Mouse (Mus musculus) frontal cortex, postnatal 25 days (tissue): ENCODE data around the gene Mcm3.

ENCODE experiments used
- DNase-seq, 2 experiments: peaks; one replicate each; pipeline ENCODE4 v3.0.0; 2022; ENCODE audit warnings: low spot score in 2 of 2

The Mcm3 gene

DNA sequence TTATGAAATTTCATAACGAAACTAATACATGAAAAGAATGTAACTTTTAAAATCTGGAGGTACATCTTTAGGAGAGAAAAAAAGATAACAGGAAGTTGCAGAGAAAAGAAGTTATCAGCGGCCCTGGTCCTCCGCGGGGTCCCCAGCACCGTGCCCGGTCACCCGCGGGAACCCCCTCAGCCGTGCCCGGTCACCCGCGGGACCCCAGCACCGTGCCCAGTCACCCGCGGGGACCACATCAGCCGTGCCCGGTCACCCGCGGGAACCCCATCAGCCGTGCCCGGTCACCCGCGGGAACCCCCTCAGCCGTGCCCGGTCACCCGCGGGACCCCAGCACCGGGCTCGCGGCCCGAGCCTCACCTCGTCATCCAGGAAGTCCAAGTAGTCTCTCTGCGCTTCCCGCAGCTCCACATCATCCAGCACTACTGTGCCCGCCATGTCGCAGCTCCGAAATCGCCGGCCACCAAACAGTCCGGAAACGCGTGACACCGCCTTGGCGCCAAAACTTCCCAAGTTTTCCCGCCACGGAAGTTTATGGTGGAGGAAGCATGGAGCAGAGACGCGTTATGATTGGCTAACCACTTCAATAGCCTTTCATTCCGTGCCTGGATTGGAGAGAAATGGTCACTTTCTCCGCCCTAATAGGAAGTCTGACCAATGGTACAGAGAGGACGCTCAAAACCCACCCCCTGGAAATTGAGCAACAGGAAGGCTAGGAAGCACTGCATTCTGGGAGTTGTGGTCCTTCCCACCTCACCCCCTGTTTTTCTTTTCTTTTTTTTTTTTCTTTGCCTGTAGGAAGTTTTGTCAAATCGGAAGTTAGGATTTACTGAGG lies at the start of gene Mcm3:
Gene Mcm3 (minus strand): TSS at position 542 of the 835 bp plus-strand sequence.
- peak; percentile 56 to 77 for DNase-seq

DNA sequence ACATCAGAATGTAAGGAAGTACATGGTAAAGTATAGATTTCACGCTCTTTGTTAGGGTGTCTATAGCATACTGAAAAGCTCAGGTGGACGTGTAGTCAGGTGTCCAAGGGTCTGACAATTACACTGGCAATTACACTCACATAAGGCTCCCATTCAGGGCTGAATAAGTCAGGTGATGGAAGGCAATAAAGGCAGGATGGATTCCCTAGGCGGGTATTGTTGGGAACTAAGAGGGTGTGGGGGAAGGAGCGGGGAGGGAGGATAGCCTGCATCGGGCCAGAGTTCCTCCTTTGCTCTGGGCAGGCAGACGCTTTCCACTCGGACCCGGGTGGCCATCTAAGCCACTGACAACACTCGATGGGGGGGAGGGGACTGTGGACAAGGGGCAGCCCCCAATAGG lies 47.9 kb upstream of the Mcm3 start:
- no peak for DNase-seq

DNA sequence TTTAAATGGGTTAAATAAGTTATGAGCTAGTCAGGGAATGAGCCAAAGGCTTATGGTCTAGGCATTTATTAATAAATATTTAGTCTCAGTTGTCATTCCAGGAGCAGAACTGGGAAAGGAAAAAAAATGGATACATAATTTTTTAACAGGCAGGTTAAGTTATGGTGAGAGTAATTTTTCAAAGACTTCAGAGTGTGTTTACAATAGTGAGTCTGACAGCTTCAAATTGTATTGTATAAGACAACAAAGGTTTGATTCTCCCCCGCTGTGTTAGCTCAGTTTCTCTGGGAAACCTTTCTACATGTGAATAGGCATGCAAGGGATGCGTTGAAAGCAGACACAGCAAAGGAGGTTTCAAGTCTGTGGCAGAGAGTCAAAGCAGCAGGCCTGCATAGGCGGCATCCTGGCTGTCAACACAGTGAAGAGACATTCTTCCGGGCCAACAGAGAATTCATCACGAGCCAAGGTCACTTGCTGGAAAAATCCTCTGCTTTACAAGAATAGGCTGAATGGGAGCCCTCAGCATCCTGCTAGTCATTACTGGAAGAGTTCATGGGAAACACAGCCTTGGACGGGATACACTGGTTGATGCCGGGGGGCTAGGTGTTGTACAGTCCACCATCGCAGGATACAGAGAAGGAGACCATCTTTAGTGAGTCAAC lies 47.3 kb upstream of the Mcm3 start:
- DNase-seq: no peak

DNA sequence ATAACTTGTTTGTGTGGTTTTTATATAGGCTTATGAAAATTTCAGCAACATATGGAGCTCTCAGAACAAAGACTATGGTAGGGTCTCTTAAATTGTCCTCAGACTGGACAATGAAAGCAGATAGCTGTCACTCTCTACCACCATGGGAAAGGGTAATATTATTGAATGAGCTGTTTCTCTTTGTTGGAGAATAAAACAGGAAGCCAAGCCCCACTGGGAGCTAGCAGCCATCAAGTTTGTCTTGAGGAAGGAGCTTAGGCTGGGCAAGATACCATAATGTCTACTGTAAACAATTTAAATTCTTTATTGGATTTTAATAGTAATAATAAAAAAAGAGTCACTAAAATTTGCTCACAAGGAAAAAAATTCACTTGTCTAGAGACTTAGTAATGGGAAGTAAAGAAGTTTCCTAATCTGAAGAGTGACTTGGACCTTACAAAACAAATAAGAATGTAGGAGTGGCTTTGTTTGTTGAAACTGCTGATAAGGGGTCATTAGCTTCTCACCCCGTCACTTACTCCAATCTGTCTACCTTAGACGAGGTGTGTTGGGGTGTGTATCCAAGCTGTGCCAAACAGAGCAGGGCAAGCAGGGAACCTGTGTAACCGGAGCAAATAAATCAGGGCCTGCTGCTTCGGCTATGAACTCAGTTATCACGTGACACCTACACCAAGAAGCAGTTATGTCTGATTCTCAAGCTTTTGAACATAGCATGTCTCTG lies 43.5 kb upstream of the Mcm3 start:
- no peak for DNase-seq

DNA sequence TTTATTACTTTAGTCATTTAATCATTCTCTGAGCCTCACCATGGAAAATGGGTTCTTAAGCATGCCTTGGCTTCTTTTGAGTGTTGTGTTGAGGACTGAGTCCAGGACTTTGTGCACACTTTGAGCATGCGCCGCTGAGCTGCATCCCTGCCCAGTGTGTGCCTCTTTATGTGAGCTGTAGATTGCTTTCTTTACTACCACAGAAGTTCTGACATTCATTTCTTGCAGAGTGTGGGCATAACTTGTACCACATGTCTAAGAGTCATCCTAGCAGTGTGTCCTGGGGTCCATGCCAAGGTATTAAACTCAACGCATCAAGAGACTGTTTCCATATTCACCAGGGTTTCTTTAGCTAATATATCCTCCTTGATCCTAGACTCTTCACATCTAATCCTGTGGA lies 41.8 kb upstream of the Mcm3 start:
- no peak for DNase-seq

DNA sequence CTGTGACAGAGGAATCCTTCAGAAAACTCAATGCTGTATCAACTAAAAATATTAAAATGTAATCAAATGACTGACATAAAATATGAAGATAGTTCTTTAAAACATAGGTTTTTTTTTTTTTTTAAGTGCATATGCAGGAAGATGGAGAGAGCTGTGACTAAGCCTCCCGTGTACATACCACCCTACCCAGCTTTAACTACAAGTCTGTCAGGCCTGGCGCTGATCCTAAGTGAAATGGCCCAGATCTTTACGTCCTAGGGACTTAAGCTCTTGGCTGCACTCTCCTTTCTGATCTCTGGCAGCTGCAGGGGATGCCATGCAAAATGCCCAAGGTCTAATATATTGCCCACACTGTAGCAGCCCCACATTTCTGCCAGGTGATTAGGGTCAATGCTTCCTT lies 40.7 kb upstream of the Mcm3 start:
- DNase-seq: no peak

DNA sequence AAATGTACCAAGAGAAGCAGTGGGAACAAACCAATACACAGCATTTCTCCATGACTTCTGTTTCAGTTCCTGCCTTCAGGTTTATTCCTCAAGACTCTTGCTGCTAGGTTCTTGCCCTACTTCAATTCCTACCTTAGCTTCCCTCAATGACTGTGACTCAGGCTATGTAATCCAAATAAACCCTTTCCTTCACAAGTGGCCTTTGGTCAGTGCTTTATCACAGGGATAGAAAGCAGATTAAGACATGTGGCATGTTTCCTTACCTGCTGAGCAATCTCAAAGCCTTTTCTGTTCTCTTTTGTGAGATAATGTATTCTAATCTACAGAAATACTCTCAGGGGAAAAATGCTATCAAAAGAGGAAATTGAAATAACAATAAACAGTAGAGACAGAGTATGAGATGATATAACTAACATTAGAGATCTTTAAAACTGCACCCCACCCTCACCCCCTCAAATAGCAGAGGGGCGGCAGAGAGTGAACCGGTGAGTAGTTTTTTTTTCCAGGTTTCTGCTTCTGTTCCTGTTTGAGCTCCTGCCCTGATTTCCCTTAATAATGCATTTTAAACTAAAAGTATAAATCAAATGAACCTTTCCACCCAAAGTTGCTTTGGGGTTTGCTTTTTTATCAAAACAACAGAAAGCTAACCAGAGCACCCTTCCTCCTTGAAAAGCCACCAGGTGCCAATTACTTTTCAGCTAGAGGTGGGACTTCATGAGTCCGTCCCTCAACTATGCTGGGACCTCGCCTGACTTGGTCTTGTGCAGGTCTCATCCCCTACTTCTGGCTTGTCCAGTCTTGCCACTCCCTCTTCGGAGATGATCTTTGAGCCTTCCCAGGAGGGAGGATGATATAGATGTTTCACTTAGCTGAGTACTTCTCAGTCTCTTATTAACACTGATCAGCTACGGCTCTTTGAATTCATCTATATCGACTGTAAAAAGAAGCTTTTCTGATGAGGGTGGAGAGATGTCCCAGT lies 37.1 kb upstream of the Mcm3 start:
- no peak for DNase-seq

DNA sequence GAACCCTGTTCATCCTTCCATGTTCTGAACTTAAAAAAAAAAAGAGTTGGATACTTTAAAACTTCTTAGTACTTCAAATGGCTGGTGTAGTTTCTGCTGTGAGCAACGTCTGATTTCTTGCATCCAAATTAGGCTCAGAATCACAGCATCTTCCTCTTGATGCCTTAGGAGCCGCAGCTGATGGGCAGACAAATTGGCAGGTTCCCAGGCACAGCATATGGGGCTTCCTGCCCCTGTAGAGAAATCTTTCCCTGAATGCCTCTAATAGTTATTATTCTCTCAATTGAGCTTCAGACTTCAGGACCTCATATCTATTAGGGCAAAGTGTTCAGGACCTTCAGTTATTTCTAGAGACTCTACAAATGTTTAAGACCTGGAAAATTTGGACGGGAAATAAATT lies 19.8 kb upstream of the Mcm3 start:
- DNase-seq: no peak

DNA sequence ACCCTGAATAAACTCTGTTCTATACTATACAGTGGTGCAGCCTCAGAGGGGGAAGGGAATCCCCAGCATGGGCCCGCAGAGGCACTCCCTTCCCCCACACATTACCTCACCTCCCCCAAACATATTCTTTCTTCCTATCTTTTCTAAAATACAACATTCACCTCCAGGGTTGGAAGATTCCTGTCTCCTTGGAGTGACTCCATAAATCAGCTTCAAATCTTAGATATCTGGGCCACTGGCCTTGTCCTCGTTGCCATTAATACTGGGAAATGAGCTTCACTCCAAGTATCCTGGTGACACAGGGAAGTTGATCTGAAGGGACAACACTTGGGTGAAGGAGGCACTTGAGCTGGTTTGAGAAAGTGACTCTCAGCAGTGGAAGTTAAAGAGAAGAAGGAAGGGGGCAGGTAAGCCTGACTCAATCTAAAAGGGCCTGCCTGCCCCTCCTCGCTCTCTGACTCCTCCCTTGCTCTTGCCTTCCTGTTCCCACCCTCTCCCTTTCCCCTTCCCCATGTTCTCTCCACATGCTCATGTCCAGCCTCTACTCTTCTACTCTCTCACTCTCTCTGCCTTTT lies 16.5 kb upstream of the Mcm3 start:
- DNase-seq: no peak

DNA sequence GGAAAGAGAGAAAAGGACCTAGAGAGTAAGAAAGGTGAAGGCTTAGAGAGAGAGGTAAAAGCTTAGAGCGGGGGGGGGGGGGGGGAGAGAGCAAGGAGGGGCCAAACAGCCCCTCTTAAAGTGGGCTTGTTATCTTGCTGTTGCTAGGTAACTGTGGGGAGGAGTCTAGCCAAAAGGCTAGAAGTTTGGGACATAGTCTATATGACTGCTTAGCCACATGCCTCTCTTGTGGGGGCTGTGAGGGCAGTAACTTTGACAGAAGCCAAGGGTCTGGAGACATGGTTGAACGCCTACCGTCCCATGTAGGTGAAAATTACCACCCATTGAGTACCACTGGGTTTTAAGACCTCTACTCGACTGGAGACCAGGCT lies 13.0 kb upstream of the Mcm3 start:
- no peak for DNase-seq

DNA sequence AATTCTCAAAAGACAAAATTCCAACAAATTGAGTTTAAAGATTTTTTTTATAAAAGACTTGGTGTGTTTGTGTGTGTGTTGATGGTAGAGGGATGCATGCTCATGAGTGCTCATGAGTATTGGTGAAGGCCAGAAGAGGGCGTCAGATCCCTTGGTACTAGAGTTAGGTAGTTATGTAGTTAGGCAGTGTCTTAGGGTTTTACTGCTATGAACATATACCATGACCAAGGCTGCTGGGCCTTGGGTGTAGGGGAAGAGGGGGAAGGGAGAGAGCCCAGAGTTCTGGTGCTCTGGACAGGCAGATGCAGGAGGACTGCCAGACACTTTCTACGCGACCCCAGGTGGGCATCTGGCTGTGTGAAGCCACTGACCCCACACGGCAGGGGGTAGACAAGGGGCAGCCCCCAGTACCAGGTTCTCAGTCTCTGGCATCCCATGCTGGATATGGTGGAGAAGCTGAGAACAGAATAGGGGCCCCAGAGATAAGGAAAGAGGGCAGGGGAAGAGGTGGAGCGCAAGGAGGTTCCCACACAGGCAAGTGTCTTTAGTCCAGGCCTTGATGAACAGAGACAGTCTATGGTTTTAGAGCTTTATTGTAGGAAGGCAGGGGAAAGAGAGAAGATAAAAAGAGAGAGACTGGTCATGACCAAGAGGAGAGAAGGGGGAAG lies 12.5 kb upstream of the Mcm3 start:
- no peak for DNase-seq

DNA sequence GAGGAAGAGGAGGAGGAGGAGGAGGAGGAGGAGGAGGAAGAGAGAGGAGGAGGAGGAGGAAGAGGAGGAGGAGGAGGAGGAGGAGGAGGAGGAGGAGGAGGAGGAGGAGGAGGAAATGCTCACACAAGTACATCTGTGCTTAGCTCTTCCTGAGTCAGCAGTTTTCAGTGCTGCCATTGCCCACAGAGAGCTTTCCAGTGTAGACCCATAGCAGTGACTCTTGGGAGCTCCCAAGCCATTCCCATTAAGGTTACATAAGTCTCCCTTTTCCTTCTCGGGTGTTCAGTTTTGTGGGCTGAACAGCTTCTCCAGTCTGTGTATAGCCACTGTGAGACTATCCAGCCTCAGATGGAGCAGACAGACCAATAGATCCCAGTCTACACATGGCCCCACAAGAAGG lies 10.4 kb upstream of the Mcm3 start:
- DNase-seq: no peak

DNA sequence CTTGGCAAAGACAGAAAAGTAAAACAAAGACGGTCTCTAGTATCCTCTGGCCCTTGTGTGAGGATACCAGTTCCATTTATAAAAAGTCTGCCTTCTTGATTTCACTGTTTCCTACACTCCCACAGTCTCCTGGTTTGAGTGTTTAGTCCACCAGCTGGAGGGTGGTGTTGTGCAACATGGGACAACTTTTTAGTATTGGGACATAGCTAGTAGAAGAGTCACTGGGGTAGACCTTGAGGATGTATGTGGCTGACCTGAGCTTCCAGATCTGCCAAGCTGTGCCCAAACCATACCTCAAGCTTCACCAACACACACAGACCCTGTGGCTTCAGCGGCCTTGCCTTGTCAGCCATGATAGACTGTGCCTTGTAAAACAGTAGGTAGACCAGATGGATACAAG lies 7.9 kb upstream of the Mcm3 start:
- DNase-seq: no peak

DNA sequence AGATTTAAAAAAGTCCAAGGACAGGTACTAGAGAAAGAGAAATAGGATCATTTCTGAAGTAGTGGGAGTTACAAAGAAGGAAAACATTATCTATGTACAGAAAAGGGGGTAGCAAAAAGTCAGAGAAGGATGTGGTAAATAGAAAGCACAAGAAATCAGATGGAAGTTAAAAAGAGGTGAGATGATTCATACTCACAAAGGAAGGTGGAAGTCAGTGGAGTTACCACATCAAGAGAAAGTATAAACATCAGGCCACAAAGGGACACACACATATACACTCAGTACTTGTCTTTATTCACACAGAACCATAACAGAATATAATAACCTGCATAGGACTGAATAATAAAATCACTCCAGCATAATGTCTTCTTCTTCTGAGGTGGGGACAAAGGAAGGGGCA lies 4.9 kb upstream of the Mcm3 start:
- DNase-seq: no peak

DNA sequence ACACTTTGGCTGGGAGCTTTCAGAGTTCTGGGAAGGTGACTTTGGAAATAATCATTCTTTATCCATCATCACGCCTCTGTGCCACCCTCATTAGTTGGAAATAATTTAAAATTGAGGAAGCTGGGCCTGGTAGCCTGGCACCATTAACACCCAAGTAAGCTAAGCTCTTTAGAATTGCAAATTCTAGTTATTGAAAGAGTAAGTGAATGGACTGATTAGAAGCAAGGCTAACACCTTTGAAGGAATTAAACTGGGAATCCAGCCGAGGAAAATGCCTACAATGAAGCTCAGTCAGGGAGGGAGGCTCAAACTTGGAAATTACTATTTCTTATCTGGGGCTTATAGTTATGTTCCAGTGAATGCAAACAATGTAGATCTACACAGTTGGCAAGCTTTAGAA lies 3.8 kb upstream of the Mcm3 start:
- no peak for DNase-seq

DNA sequence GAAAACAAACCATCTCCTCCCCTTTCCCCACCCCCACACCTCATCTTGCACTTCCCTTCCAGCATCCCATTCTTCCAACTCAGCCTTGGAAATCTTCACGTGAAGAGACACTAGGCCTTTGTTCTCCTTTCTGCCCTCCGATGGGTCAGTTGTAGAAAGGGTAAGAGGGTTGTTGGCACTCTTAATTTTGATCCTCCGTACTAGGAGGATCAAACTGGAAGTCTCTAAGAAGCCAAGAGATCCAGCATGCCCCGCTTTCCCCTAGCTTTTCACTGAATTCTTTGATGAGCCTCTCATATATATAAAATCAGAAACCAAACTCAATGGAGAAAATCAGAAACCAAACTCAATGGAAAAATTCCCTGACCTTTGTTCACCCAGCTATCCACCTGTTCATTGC lies 3.4 kb upstream of the Mcm3 start:
- no peak for DNase-seq

DNA sequence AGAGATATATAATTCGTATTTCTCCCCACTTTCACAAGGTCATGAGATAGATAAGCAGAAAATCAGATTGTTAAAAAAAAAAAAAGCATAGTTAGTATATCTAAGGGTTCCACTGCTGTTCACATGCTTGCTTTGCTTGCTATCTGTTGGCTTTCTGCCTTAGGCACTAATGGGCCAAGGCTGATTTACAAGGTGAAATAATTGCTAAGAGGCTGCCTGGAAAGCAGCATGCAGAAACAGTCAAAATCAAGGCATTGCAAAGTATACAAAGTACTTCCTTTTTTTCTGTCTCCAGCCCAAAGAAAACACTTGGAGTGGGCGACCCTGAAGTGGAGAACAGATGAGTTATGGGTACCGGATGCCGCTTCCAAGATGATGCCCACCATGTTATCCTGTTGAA lies 847 bp upstream of the Mcm3 start:
- no peak for DNase-seq

DNA sequence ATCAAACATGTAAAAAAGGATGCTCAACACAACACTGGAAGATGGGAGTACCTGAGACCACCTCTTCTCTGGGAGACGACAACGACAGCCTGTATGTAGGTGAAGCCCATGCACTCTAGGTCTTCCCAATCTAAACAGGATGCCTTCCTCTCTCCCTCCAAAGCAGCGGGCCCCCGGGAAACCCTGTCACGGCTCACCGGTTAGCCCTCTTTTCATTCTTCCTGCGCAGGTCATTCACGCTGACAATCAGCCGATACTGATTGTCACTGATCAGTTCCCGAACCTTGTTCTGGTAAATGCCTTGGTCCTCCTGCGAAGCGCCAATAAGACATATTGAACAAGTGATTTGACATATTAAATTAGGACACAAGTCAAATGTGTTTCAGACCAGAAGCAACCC lies 2.5 kb downstream of the Mcm3 start:
- DNase-seq: no peak

DNA sequence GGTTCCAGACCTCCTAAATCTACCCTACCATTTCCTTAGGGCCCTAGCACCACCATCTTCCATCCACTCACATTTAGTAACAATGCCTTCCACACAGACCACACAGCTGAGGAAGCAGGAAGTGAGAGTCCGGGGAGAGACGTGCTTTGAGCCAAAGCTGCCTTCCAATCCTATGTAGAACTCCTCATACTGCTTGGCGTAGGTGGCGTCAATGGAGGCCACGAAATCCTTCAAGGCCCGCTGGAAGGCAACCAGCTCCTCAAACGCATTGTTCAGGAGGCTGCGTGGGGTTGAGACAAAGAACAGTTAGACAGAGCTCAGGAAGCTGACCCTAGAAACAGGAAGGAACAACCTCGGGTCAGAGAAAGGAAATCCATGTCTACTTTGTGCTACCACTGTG lies 2.9 kb downstream of the Mcm3 start:
- no peak for DNase-seq

DNA sequence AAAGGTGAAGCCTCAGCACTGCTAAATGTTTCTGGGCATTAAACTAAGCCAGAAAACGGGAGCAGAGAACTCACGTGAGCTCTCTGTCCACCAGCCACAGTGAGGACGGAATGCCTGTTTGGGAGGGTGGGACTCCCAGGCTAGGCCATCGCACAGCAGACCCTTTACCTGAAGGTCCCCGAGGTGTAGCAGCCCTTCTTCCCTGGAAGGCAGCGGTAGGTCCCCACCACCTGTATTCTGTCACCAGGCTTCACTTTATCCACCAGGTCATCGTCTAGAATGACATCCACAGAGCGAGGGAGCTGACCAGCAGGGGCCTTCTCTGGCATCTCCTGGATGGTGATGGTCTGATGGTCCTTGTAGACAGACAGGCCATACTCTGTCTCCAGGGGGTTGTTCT lies 5.6 kb downstream of the Mcm3 start:
- DNase-seq: no peak

DNA sequence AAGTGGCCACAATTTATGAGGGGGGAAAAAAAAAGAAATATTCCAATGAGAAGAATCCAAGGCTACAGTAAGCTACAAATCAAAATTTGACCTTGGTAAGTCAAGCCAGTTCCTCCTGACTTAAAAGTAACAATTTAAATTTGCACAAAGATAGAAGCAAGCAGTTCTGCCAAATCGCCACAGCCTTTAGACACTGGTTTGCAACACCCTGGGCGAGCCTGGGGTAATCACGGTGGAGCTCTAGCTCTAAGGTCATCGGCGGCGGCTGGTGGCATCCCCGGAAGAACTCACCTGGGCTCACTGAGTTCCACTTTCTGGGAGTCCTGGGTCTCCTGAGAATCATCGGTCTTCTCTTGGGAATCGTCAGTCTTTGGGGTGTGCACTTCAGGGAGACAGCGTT lies 15.6 kb downstream of the Mcm3 start:
- DNase-seq: no peak
